Mouse (Mus musculus) CH12.LX (cell line): ENCODE results near the gene Rapgef2. TPM values are rescaled to one million over a fixed set of nuclear protein-coding genes. Genes with fewer than 3 reads are reported as not detected.

Experiments
- DNase-seq: peaks from one replicate; pipeline ENCODE4 v3.0.0-alpha.2; 2013; ENCODE audit errors: extremely low read depth
- H3K27ac ChIP-seq: 2 replicates; pipeline ENCODE4 v1.5.1; 2012; ENCODE audit warnings: low read depth, mild to moderate bottlenecking, control low read depth, moderate library complexity; ENCODE audit not compliant: insufficient read depth
- H3K27me3 ChIP-seq: replicated peaks from 2 replicates; pipeline ENCODE3; 2012; ENCODE audit warnings: inconsistent platforms
- H3K36me3 ChIP-seq, 2 experiments: replicated peaks in 1 of 2; 2 replicates each; pipeline versions ENCODE3 to v1.6.1; 2012; ENCODE audit warnings: inconsistent platforms in 1 of 2, low read length in 1 of 2, mild to moderate bottlenecking in 1 of 2, mixed read lengths in 1 of 2, moderate library complexity in 1 of 2; ENCODE audit not compliant: control insufficient read depth in 1 of 2, insufficient read depth in 1 of 2
- H3K4me1 ChIP-seq, 2 experiments: 2 replicates each; pipeline ENCODE4 v1.6.1; 2012; ENCODE audit warnings: inconsistent platforms in 1 of 2, moderate library complexity in 1 of 2; ENCODE audit not compliant: insufficient read depth in 2 of 2, control insufficient read depth in 1 of 2
- H3K4me2 ChIP-seq: 2 replicates; pipeline ENCODE4 v1.6.1; 2012; ENCODE audit warnings: low read depth, mild to moderate bottlenecking, control low read depth; ENCODE audit not compliant: poor library complexity, insufficient read depth, severe bottlenecking
- H3K4me3 ChIP-seq, 3 experiments: fragments of 150-350 bp in 1 of 3; sonication (generic) in 1 of 3; replicated peaks in 1 of 3; 2 replicates each; pipeline versions ENCODE3 to v1.5.1; 2011 to 2012; ENCODE audit warnings: low read depth in 2 of 3, low read length in 2 of 3, mild to moderate bottlenecking in 2 of 3, moderate library complexity in 2 of 3, control low read depth in 1 of 3, improper control_type of control experiment in 1 of 3, inconsistent platforms in 1 of 3, mixed read lengths in 1 of 3; ENCODE audit not compliant: poor library complexity in 1 of 3
- H3K79me2 ChIP-seq: replicated peaks from 2 replicates; pipeline ENCODE4 v1.6.1; 2012; ENCODE audit warnings: mild to moderate bottlenecking, moderate library complexity; ENCODE audit not compliant: control insufficient read depth, poor library complexity, insufficient read depth, severe bottlenecking; ENCODE audit errors: extremely low read depth
- H3K9ac ChIP-seq: 2 replicates; pipeline ENCODE4 v1.6.1; 2012; ENCODE audit warnings: low read depth, mild to moderate bottlenecking, control low read depth, moderate library complexity; ENCODE audit not compliant: insufficient read depth
- H3K9me3 ChIP-seq: replicated peaks from 2 replicates; pipeline ENCODE3; 2012; ENCODE audit warnings: low read length, inconsistent platforms, mixed read lengths
- CHD1 ChIP-seq: IDR thresholded peaks from 2 replicates; pipeline ENCODE4 v1.6.1; 2012; ENCODE audit warnings: low read depth, low read length, improper control_type of control experiment, inconsistent platforms
- CHD2 ChIP-seq: IDR thresholded peaks from 2 replicates; pipeline ENCODE4 v1.6.1; 2011; ENCODE audit warnings: low read length, improper control_type of control experiment
- EP300 ChIP-seq: IDR thresholded peaks from 2 replicates; pipeline ENCODE4 v1.6.1; 2011; ENCODE audit warnings: low read length, improper control_type of control experiment
- ETS1 ChIP-seq: conservative IDR thresholded peaks from 2 replicates; pipeline ENCODE4 v1.6.1; 2012; ENCODE audit warnings: low read depth, mild to moderate bottlenecking, inconsistent platforms, low read length, improper control_type of control experiment, moderate library complexity
- JUN ChIP-seq: IDR thresholded peaks from 2 replicates; pipeline ENCODE4 v1.6.1; 2011; ENCODE audit warnings: low read depth, mild to moderate bottlenecking, low read length, improper control_type of control experiment, moderate library complexity; ENCODE audit not compliant: insufficient read depth
- JUND ChIP-seq: conservative IDR thresholded peaks from 2 replicates; pipeline ENCODE4 v1.6.1; 2011; ENCODE audit warnings: low read depth, low read length, improper control_type of control experiment
- KAT2A ChIP-seq: IDR thresholded peaks from 2 replicates; pipeline ENCODE4 v1.6.1; 2012; ENCODE audit warnings: low read length, improper control_type of control experiment, inconsistent platforms; ENCODE audit not compliant: insufficient replicate concordance
- MAZ ChIP-seq: IDR thresholded peaks from 2 replicates; pipeline ENCODE4 v1.6.1; 2012; ENCODE audit warnings: low read depth, mild to moderate bottlenecking, inconsistent platforms, low read length, improper control_type of control experiment, moderate library complexity
- MEF2A ChIP-seq: IDR thresholded peaks from 2 replicates; pipeline ENCODE4 v1.6.1; 2014; ENCODE audit warnings: low read depth, mild to moderate bottlenecking, inconsistent platforms, low read length, improper control_type of control experiment, borderline replicate concordance
- MXI1 ChIP-seq: IDR thresholded peaks from 2 replicates; pipeline ENCODE4 v1.6.1; 2011; ENCODE audit warnings: mild to moderate bottlenecking, low read depth, low read length, improper control_type of control experiment
- NELFE ChIP-seq: IDR thresholded peaks from 2 replicates; pipeline ENCODE4 v1.6.1; 2011; ENCODE audit warnings: low read depth, low read length, improper control_type of control experiment
- POLR2AphosphoS2 ChIP-seq: IDR thresholded peaks from 2 replicates; pipeline ENCODE4 v1.6.1; 2011; ENCODE audit warnings: low read depth, low read length, improper control_type of control experiment
- RAD21 ChIP-seq: IDR thresholded peaks from 2 replicates; pipeline ENCODE4 v1.6.1; 2011; ENCODE audit warnings: low read depth, mild to moderate bottlenecking, low read length, improper control_type of control experiment, moderate library complexity
- SIN3A ChIP-seq: IDR thresholded peaks from 2 replicates; pipeline ENCODE4 v1.6.1; 2012; ENCODE audit warnings: low read length, improper control_type of control experiment, inconsistent platforms
- TCF12 ChIP-seq: IDR thresholded peaks from 2 replicates; pipeline ENCODE4 v1.6.1; 2014; ENCODE audit warnings: low read depth, mild to moderate bottlenecking, inconsistent platforms, low read length, improper control_type of control experiment
- UBTF ChIP-seq: IDR thresholded peaks from 2 replicates; pipeline ENCODE4 v1.6.1; 2012; ENCODE audit warnings: low read depth, mild to moderate bottlenecking, inconsistent platforms, low read length, improper control_type of control experiment, moderate library complexity
- USF1 ChIP-seq: IDR thresholded peaks from 2 replicates; pipeline ENCODE4 v1.6.1; 2014; ENCODE audit warnings: low read depth, mild to moderate bottlenecking, inconsistent platforms, low read length, improper control_type of control experiment
- USF2 ChIP-seq: conservative IDR thresholded peaks from 2 replicates; pipeline ENCODE4 v1.6.1; 2011; ENCODE audit warnings: low read depth, low read length, improper control_type of control experiment
- ZC3H11A ChIP-seq: IDR thresholded peaks from 2 replicates; pipeline ENCODE4 v1.6.1; 2012; ENCODE audit warnings: low read depth, mild to moderate bottlenecking, inconsistent platforms, low read length, improper control_type of control experiment
- ZMIZ1 ChIP-seq: IDR thresholded peaks from 2 replicates; pipeline ENCODE4 v1.6.1; 2012; ENCODE audit warnings: low read depth, mild to moderate bottlenecking, inconsistent platforms, low read length, improper control_type of control experiment
- dilution Hi-C: fragments of 300-500 bp; cut with MboI; formaldehyde crosslinking; loops from 2 replicates; pipeline ENCODE4 v1.14.3; 2020; ENCODE audit warnings: low sequenced_read_pairs; ENCODE audit not compliant: extremely low pct_unique_long_range_greater_than_20kb, extremely low pct_ligation_motif_present
- in situ Hi-C: fragments of 300-500 bp; cut with MboI; formaldehyde crosslinking; loops from 3 replicates; pipeline ENCODE4 v1.14.3; 2019; ENCODE audit warnings: low sequenced_read_pairs, low pct_ligation_motif_present, low pct_unique_long_range_greater_than_20kb, mixed read lengths
- polyA plus RNA-seq: library from polyadenylated mRNA; unstranded; fragments of >175 nt; gene quantifications from 2 replicates; pipeline ENCODE4 v1.2.1, GENCODE M21; 2012; ENCODE audit warnings: low read depth; ENCODE audit not compliant: insufficient read length
- total RNA-seq, 2 experiments: library from RNA; depleted of rRNA; stranded (reverse); fragments of 300-350 nt in 1 of 2; fragments of >200 nt in 1 of 2; gene quantifications; 2 replicates each; pipeline ENCODE4 v1.2.3; 2012 to 2014

Gene Rapgef2
- total and polyA plus RNA-seq, 3 experiments = 0.72 to 3.1 (median 2.6) TPM

DNA sequence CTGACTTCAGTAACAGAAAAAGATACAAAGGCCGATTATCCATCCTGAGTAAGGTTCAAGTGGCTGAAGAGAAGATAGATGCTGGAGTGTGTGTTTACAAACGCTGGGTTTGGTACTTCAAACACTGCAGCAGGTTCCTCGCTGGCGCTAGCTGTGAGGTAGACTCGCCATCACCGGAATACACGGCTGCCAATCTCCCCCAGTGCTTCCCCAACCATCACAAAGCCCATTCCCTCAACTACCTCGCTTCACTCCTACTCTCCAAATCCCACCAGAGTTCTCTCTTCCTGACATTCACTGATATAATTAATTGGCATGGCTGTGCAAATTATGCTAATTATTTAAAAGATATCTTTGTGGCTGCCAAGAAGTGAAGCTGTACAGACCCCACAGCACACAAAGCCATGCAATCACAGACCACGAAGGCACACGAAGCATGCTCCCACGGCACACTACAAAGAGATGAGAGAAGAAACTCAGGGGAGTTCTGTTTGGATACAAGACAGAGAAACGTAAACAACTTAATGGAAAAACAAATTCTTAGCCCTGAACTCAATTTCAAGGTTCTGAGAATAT lies 15.2 kb downstream of the Rapgef2 start:
- no peaks in the 10 kb centered on the region for H3K79me2 ChIP-seq
- no peak overlapping the region for H3K4me3 ChIP-seq
- DNase-seq = no peak
- no peaks in the 10 kb centered on the region for H3K9me3 ChIP-seq
- in situ Hi-C loops = no loop called here
- TF ChIP-seq USF1 = no peak
- no peak for TF ChIP-seq ZMIZ1
- no peak for TF ChIP-seq EP300
- no peak for TF ChIP-seq MXI1
- no peak for TF ChIP-seq MEF2A
- TF ChIP-seq ETS1 = no peak
- no peak for TF ChIP-seq CHD2
- TF ChIP-seq KAT2A = no peak
- TF ChIP-seq ZC3H11A = no peak
- TF ChIP-seq USF2 = no peak
- TF ChIP-seq JUN = no peak
- no peak for TF ChIP-seq UBTF
- no peak for TF ChIP-seq JUND
- no peak for TF ChIP-seq POLR2AphosphoS2
- TF ChIP-seq TCF12 = no peak
- dilution Hi-C loops = no loop called here
- H3K27me3 ChIP-seq = no peaks in the 10 kb centered on the region
- H3K27ac ChIP-seq = no peak overlapping the region
- no peak overlapping the region for H3K4me2 ChIP-seq
- H3K36me3 ChIP-seq = peaks cover 0 to 3% of the 10 kb centered on the region in 2 experiments
- H3K9ac ChIP-seq = no peak overlapping the region
- peaks cover 0 to 29% of the 10 kb centered on the region in 2 experiments; a peak in 2 of 4 replicates for H3K4me1 ChIP-seq

DNA sequence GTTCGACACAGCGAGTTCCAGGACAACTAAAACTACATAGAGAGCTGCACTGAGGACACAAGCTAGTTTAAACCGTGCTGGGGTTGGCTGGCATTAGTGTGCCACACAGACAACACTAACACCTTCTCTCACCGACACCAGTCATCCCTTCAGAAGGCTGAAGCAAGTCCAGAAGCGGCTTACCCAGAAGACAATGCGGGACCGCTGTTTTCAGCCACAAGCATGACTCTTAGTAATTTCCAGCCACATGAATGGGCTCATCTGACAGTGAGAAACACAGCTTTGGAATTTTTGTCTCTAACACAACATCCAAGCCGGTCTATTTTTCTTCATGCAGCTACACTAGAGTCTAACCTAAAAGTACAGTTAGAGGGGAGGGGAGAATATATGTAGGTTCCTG lies 16.4 kb downstream of the Rapgef2 start:
- H3K4me1 ChIP-seq = peaks cover 0 to 20% of the 10 kb centered on the region in 2 experiments; a peak in 2 of 4 replicates
- H3K27ac ChIP-seq = no peak overlapping the region
- dilution Hi-C loops = no loop called here
- H3K36me3 ChIP-seq = peaks cover 0 to 3% of the 10 kb centered on the region in 2 experiments
- TF ChIP-seq SIN3A = no peak
- TF ChIP-seq KAT2A = no peak
- TF ChIP-seq NELFE = no peak
- TF ChIP-seq CHD2 = no peak
- no peak for TF ChIP-seq ETS1
- no peak for TF ChIP-seq CHD1
- no peak for TF ChIP-seq RAD21
- no peak for TF ChIP-seq TCF12
- TF ChIP-seq MAZ = no peak
- no peaks in the 10 kb centered on the region for H3K9me3 ChIP-seq
- in situ Hi-C loops = no loop called here
- H3K9ac ChIP-seq = no peak overlapping the region
- H3K27me3 ChIP-seq = no peaks in the 10 kb centered on the region
- H3K79me2 ChIP-seq = no peaks in the 10 kb centered on the region
- no peak overlapping the region for H3K4me2 ChIP-seq
- H3K4me3 ChIP-seq = no peak overlapping the region
- no peak for DNase-seq
